22 mouse cellular contexts compared by ENCODE assay signal in genomic region chr14:79239402-79239801, GRCm38 (mm10). TPM values are rescaled to one million over a fixed set of nuclear protein-coding genes. Genes with fewer than 3 reads are reported as not detected.
DNase-seq lines count a peak whose midpoint lies in the region; ATAC-seq and TF ChIP-seq lines count a peak whose summit lies in the region.
"Had no signal": no experiment of that assay in that cellular context is flagged by ENCODE, and none has a peak within 500 bp of the region (broad histone marks: within the 10 kb centered on the region; RNA-seq: fewer than 3 reads in every experiment).

No protein-coding gene starts in this region.

- DNase-seq in heart, postnatal 14 days = no peak
- DNase-seq in thymus, adult 2 months = peak; percentile 55
- DNase-seq in thymus, postnatal 10 days (ENCODE audit: low spot score in 2 of 2) = no peak
- DNase-seq in naive thymus-derived CD4-positive, alpha-beta T cell, adult 2 months (ENCODE audit: low read depth) = peak; percentile 74
- DNase-seq in gastrocnemius, postnatal 4 days (ENCODE audit: low spot score in 2 of 2) = no peak
- no peak for DNase-seq in hindbrain, embryonic 10.5 days (ENCODE audit: low spot score)
- DNase-seq: cerebellum, adult 8-10 months; gastrocnemius, postnatal 10 days; heart, postnatal 4 days; kidney, postnatal 25 days had no signal

- no peak overlapping the region for H3K4me3 ChIP-seq in heart, embryonic 12.5 days
- H3K4me3 ChIP-seq in thymus, adult 2 months (ENCODE audit: control insufficient read depth, insufficient read depth, low read length) = no peak overlapping the region
- H3K4me3 ChIP-seq in intestine, embryonic 15.5 days (replicated peaks) = no peak overlapping the region
- H3K4me3 ChIP-seq in hindbrain, embryonic 10.5 days = no peak overlapping the region
- H3K4me3 ChIP-seq: liver, embryonic 12.5 days; midbrain, embryonic 12.5 days; neural tube, embryonic 12.5 days had no signal

- 0 out of 2 replicates have a peak overlapping the region, but pooled peaks have one; percentile 16 for H3K4me2 ChIP-seq in heart, embryonic 12.5 days
- H3K4me2 ChIP-seq in intestine, embryonic 15.5 days (replicated peaks) = no peak overlapping the region
- H3K4me2 ChIP-seq: liver, embryonic 12.5 days; midbrain, embryonic 12.5 days; neural tube, embryonic 12.5 days had no signal

- no peaks in the 10 kb centered on the region; the same call in 1 of the 2 replicates for H3K9me3 ChIP-seq in heart, embryonic 12.5 days (replicated peaks)
- H3K9me3 ChIP-seq in intestine, embryonic 15.5 days = no peaks in the 10 kb centered on the region
- peaks cover 5% of the 10 kb centered on the region; the same call in 1 of the 2 replicates for H3K9me3 ChIP-seq in hindbrain, embryonic 10.5 days
- H3K9me3 ChIP-seq: liver, embryonic 12.5 days; midbrain, embryonic 12.5 days had no signal

- intact Hi-C loops in heart, postnatal 14 days (cut with DNase I) = no loop called here

- ATAC-seq in heart, embryonic 12.5 days (ENCODE audit: insufficient number of reproducible peaks, low FRiP score) = no peak
- ATAC-seq in intestine, embryonic 15.5 days = no peak
- ATAC-seq: liver, embryonic 12.5 days; lung, postnatal 0 days had no signal

- no peaks in the 10 kb centered on the region for H3K36me3 ChIP-seq in heart, embryonic 12.5 days
- no peaks in the 10 kb centered on the region for H3K36me3 ChIP-seq in thymus, adult 2 months (ENCODE audit: control insufficient read depth, insufficient read depth, low read length)
- no peaks in the 10 kb centered on the region for H3K36me3 ChIP-seq in intestine, embryonic 15.5 days
- no peaks in the 10 kb centered on the region for H3K36me3 ChIP-seq in hindbrain, embryonic 10.5 days
- H3K36me3 ChIP-seq: liver, embryonic 12.5 days; midbrain, embryonic 12.5 days; neural tube, embryonic 12.5 days had no signal

- no peak for TF ChIP-seq CTCF in thymus, adult 2 months (IDR thresholded peaks at IDR 0.05; ENCODE audit: borderline replicate concordance, control insufficient read depth, extremely low read depth, insufficient read depth, low read length, poor library complexity)

- no peak for TF ChIP-seq POLR2A in thymus, adult 2 months (IDR thresholded peaks at IDR 0.05; ENCODE audit: control insufficient read depth, extremely low read depth, insufficient read depth, low read length, poor library complexity)

- 55% methylated on average over 12 of the region's 12 CpGs for WGBS in heart, embryonic 12.5 days
- 69% methylated on average over 12 of the region's 12 CpGs for WGBS in thymus, adult 2 months
- 93% methylated on average over 12 of the region's 12 CpGs for WGBS in intestine, embryonic 15.5 days
- WGBS in hindbrain, embryonic 10.5 days = 93% methylated on average over 12 of the region's 12 CpGs

- peaks cover 19% of the 10 kb centered on the region for H3K27me3 ChIP-seq in heart, embryonic 12.5 days (replicated peaks)
- no peaks in the 10 kb centered on the region for H3K27me3 ChIP-seq in thymus, adult 2 months (ENCODE audit: control insufficient read depth, insufficient read depth, low read length)
- H3K27me3 ChIP-seq in intestine, embryonic 15.5 days (replicated peaks) = no peaks in the 10 kb centered on the region
- H3K27me3 ChIP-seq in hindbrain, embryonic 10.5 days (ENCODE audit: insufficient read depth, poor library complexity, severe bottlenecking) = no peaks in the 10 kb centered on the region
- H3K27me3 ChIP-seq: liver, embryonic 12.5 days; midbrain, embryonic 12.5 days; neural tube, embryonic 12.5 days had no signal

- H3K9ac ChIP-seq in heart, embryonic 12.5 days = no peak overlapping the region
- H3K9ac ChIP-seq in intestine, embryonic 15.5 days = no peak overlapping the region
- H3K9ac ChIP-seq: liver, embryonic 12.5 days; midbrain, embryonic 12.5 days; neural tube, embryonic 12.5 days had no signal

- peaks cover 22% of the 10 kb centered on the region for H3K4me1 ChIP-seq in heart, embryonic 12.5 days (replicated peaks)
- H3K4me1 ChIP-seq in thymus, adult 2 months (replicated peaks; ENCODE audit: control insufficient read depth, insufficient read depth, low read length) = peaks cover 62% of the 10 kb centered on the region
- H3K4me1 ChIP-seq in intestine, embryonic 15.5 days (replicated peaks) = no peaks in the 10 kb centered on the region
- H3K4me1 ChIP-seq in hindbrain, embryonic 10.5 days (replicated peaks) = peaks cover 36% of the 10 kb centered on the region
- H3K4me1 ChIP-seq: liver, embryonic 12.5 days; neural tube, embryonic 12.5 days had no signal

- peak overlapping the region; percentile 31; the same call in 1 of the 2 replicates for H3K27ac ChIP-seq in heart, embryonic 12.5 days (ENCODE audit: poor library complexity, severe bottlenecking)
- H3K27ac ChIP-seq in thymus, adult 2 months (ENCODE audit: control insufficient read depth, insufficient read depth, low read length) = no peak overlapping the region
- H3K27ac ChIP-seq in intestine, embryonic 15.5 days = no peak overlapping the region
- H3K27ac ChIP-seq in hindbrain, embryonic 10.5 days = no peak overlapping the region
- H3K27ac ChIP-seq: liver, embryonic 12.5 days; midbrain, embryonic 12.5 days; neural tube, embryonic 12.5 days; stomach, postnatal 0 days had no signal

RNA-seq across cellular contexts. Expression of gene Zfp957, which starts 7.8 kb away (rescaled TPM):
- polyA plus RNA-seq in heart, embryonic 12.5 days (2016; fragmentation: Nextera tagmentation; extraction: Ambion mirVana) = not detected in 2 replicates
- not detected for total RNA-seq in heart, postnatal 14 days (2021)
- polyA plus RNA-seq in thymus, adult 2 months (2012; rRNA removed) = not detected in 2 replicates
- not detected for total RNA-seq in gastrocnemius, postnatal 4 days (2021)
- polyA plus RNA-seq in intestine, embryonic 15.5 days (2015; fragmentation: Nextera tagmentation; extraction: Ambion mirVana) = not detected in 2 replicates
- polyA plus RNA-seq in hindbrain, embryonic 10.5 days (2016; fragmentation: Nextera tagmentation; extraction: Ambion mirVana) = not detected in 2 replicates
- total RNA-seq: gastrocnemius, postnatal 10 days; heart, postnatal 4 days; layer of hippocampus, postnatal 25 days had no signal
- polyA plus RNA-seq: brain, embryonic 14.5 days; C2C12; intestine, embryonic 14.5 days; liver, embryonic 12.5 days; lung, postnatal 0 days; midbrain, embryonic 12.5 days; neural tube, embryonic 12.5 days; small intestine, adult 2 months; stomach, postnatal 0 days had no signal

Comparison
In these comparisons a context has a peak if more than half of its experiments do, and no peak if none do; other contexts are left out.
1. DNase-seq: peak in thymus, adult 2 months (single experiment) and naive thymus-derived CD4-positive, alpha-beta T cell, adult 2 months (single experiment); none in heart, postnatal 14 days (0 of 2), thymus, postnatal 10 days (0 of 2), gastrocnemius, postnatal 4 days (0 of 2) and hindbrain, embryonic 10.5 days (single experiment).